Mouse (Mus musculus) forebrain, embryonic 15.5 days (tissue): ENCODE results near the gene Mndal. TPM values are rescaled to one million over a fixed set of nuclear protein-coding genes. Genes with fewer than 3 reads are reported as not detected.
"Not testable (repeated sequence)": the region's sequence is repeated elsewhere in the genome, so short reads cannot be mapped to it uniquely, and the experiment has no call there.

Experiments used
- ATAC-seq: fragments of 200-750 bp; cut with Nextera tagmentation; replicated peaks from 2 replicates; pipeline ENCODE4 v1.8.0; 2017; ENCODE audit warnings: mild to moderate bottlenecking, moderate TSS enrichment, moderate library complexity
- H3K27ac ChIP-seq: fragments of 300-500 bp; sonication (generic); replicated peaks from 2 replicates; pipeline ENCODE4 v1.5.1; 2015; ENCODE audit warnings: mild to moderate bottlenecking, inconsistent platforms
- H3K27me3 ChIP-seq: fragments of 300-500 bp; sonication (generic); 2 replicates; pipeline ENCODE4 v1.6.1; 2015; ENCODE audit warnings: inconsistent platforms
- H3K36me3 ChIP-seq: fragments of 300-500 bp; sonication (generic); 2 replicates; pipeline ENCODE4 v1.6.1; 2015; ENCODE audit warnings: mild to moderate bottlenecking, inconsistent platforms
- H3K4me1 ChIP-seq: fragments of 300-500 bp; sonication (generic); 2 replicates; pipeline ENCODE4 v1.6.1; 2015; ENCODE audit warnings: inconsistent platforms
- H3K4me2 ChIP-seq: fragments of 300-500 bp; sonication (generic); replicated peaks from 2 replicates; pipeline ENCODE4 v1.6.1; 2015; ENCODE audit warnings: mild to moderate bottlenecking, inconsistent platforms
- H3K4me3 ChIP-seq: fragments of 300-500 bp; sonication (generic); 2 replicates; pipeline ENCODE4 v1.5.1; 2015; ENCODE audit warnings: mild to moderate bottlenecking, inconsistent platforms
- H3K9ac ChIP-seq: fragments of 300-500 bp; sonication (generic); replicated peaks from 2 replicates; pipeline ENCODE4 v1.6.1; 2015; ENCODE audit warnings: mild to moderate bottlenecking, inconsistent platforms
- H3K9me3 ChIP-seq: fragments of 300-500 bp; sonication (generic); 2 replicates; pipeline ENCODE4 v1.6.1; 2016; ENCODE audit warnings: inconsistent platforms
- WGBS: fragments of 180-500 bp; shearing (Covaris S2); methylation state at CpG from one replicate; pipeline ENCODE4 v1.1.7; 2015; ENCODE audit warnings: mixed read lengths; 5-methylcytosine and 5-hydroxymethylcytosine counted together
- polyA plus RNA-seq: library from polyadenylated mRNA; unstranded; fragments of >200 nt; fragmentation: Nextera tagmentation; extraction: Ambion mirVana; gene quantifications from 2 replicates; pipeline ENCODE4 v1.2.1, GENCODE M21; 2015

Mndal gene
- 2.4 and 3.5 TPM in 2 replicates for polyA plus RNA-seq

DNA sequence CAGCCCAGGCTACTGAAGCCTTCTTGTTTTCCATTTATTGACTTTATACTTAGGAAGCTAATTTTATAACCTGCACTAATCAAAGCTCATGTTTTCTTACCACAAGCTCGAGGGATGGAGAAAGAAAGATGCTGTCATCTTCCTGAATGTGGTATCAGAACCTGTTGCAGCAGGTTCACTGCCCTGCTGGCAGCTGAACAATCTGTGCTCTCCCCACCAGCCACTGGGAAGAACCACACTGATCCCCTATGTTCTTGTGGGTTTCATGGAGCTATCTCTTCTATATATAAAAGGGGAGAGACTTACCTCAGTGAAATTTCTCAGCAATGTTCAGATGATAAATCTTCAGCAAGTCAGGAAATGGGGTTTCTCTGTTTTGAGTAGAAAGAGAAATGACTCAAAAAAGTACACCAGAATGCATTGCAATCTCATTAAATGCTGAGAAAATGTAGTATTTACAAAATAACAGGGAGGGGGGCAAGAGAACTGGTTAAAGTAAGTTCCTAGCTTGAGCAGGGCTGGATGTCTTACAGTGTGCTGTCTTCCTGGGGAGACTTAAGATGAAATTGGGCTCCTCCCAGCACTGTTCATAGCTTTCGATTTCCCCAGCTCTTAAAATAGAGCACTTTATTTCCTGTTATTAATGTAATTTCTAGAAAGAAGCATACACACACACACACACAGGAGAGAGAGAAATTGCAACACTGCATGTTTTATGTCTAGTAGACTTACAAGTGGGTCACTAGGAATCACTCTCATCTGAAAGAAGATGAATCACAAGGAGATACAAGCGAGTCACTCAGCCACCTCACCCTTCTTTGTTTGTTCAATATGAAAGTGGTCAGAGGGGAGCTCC, at the start of gene Mndal, which contains the start of gene Ifi203:
Gene Mndal, minus strand, starts transcription at position 568 of the 856 bp plus-strand sequence.
Gene Ifi203, minus strand, starts transcription at position 749 of the 856 bp plus-strand sequence.
- H3K36me3 ChIP-seq, ATAC-seq, H3K9me3 ChIP-seq, H3K4me2 ChIP-seq, H3K9ac ChIP-seq, H3K27ac ChIP-seq, H3K4me3 ChIP-seq, H3K4me1 ChIP-seq, H3K27me3 ChIP-seq: not testable (repeated sequence)
- 71% methylated on average over 3 of the region's 3 CpGs for WGBS

DNA sequence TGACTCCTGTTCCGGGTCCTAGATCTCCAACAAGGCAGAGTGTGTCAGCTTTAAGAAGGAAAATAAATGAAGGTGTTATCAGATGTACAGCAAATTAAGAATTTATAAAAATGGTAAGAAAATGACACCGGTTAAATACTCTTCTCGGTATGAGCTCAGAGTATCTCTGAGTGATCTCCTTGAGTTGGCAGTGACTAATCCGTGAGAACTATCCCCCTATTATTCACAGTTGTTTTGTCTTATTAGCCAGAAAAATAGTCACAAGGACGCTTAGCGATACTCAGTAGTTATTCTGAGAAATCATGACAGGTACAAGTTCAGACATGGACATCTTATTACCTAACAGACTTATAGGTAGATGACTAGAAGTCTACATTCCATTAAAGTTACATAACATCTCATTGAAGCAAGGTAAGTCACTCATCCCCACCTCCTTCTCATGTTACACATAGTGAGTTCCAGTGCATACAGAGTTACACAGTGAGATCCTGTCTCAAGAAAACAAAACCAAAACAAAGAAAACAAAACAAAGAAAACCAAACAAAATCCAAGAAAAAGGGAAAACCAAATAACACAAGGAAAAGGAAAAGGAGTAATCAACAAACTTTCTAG, 40.5 kb upstream of the Mndal start, which contains the start of gene Ifi202b:
Gene Ifi202b, minus strand, starts transcription at position 51 of the 612 bp plus-strand sequence.
- not testable (repeated sequence) for H3K4me3 ChIP-seq, H3K4me1 ChIP-seq, H3K27me3 ChIP-seq, H3K27ac ChIP-seq, H3K9ac ChIP-seq, H3K36me3 ChIP-seq, H3K9me3 ChIP-seq, H3K4me2 ChIP-seq, ATAC-seq
- 89% methylated on average over 6 of the region's 6 CpGs for WGBS

DNA sequence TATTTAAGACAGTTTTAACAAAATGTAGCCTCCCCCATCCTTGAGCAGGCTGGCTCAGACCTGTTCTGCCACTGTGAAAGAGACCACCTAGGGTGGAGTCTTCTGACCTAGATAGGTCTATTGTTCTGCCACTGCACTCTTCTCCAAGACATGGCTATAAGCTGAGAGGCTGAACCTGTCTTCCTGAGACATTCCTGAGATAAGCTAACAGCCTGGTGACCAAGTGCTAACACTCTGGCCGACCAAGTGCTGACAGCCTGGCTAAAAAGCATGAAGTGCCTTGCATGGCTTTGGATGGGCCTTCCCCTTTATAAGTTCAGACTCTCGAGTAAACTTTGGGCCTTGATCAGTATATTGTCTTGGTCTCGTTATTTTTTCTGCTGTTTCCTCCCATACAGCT, 38.7 kb upstream of the Mndal start:
- not testable (repeated sequence) for H3K36me3 ChIP-seq, ATAC-seq, H3K4me3 ChIP-seq, H3K27me3 ChIP-seq, H3K9ac ChIP-seq, H3K4me2 ChIP-seq, H3K4me1 ChIP-seq, H3K9me3 ChIP-seq, H3K27ac ChIP-seq
- 57% methylated on average over 3 of the region's 3 CpGs for WGBS

DNA sequence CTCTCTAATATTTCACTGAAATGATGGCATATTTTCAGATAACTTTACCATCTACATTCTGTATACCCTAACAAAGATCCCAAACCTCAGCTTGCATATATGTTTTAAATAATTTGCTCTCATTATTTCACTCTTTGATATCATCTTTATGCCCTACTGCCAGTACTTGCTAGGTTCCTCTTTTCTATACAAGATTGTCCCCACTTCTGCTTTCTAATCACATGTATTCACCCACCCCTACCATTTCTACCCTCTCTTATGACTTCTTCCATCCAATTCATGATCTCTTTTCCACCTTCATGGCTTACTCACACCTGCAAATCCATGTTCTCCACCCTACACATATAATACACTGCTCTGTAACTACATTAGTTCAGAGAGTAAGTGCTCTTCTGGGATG, 35.3 kb upstream of the Mndal start:
- Histone ChIP-seq H3K27me3 (no peaks in the 10 kb centered on the region), H3K9me3 (no peaks in the 10 kb centered on the region), H3K4me1 (no peaks in the 10 kb centered on the region), H3K27ac (no peak overlapping the region), H3K4me2 (no peak overlapping the region), H3K36me3 (no peaks in the 10 kb centered on the region), H3K9ac (no peak overlapping the region), H3K4me3 (no peak overlapping the region)
- ATAC-seq: no peak

DNA sequence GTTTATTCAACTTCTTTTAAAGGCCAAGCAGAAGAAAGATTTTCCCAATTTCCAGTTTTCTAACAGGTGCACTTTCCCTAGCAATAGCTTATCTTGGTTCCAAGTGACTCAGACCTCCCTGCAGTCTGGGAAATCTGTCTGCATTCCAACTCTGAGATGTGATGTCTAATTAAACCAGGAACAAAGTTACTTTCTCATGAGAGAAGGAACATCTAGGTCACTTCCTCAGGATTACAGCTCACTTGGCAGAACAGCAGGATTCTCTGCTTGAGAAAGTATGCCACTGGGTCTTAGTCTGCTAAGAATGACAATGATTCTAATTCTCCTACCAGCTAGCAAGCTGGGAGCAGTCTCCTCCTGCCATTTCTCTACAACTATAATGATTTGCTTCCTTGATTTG, 30.8 kb upstream of the Mndal start:
- Histone ChIP-seq H3K4me2 (no peak overlapping the region), H3K4me1 (no peaks in the 10 kb centered on the region), H3K4me3 (no peak overlapping the region), H3K36me3 (no peaks in the 10 kb centered on the region), H3K9ac (no peak overlapping the region), H3K27me3 (no peaks in the 10 kb centered on the region), H3K9me3 (no peaks in the 10 kb centered on the region), H3K27ac (no peak overlapping the region)
- no peak for ATAC-seq

DNA sequence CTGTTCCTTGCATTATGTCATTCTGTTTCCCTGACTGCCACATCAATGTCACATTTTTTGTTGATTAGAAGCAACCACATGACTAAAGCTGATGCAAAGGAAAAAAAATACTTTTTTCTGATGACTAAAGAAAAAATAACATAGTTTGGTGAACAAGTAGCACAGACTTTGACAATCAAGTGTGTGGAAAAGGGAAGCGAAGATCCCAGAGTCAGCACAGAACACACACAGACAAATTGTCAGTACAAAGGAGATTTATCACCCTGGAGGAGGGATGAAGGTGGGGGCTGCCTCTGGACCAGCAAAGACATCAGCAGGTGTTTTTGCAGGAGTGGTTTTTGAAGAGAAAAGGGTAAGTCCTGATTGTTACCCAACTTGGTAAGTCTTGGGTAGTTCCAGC, 19.2 kb upstream of the Mndal start:
- H3K4me3 ChIP-seq, H3K9ac ChIP-seq, H3K4me2 ChIP-seq, H3K9me3 ChIP-seq, H3K27ac ChIP-seq, H3K4me1 ChIP-seq, H3K36me3 ChIP-seq, H3K27me3 ChIP-seq, ATAC-seq: not testable (repeated sequence)
- 89% methylated on average over 1 of the region's 1 CpGs for WGBS

DNA sequence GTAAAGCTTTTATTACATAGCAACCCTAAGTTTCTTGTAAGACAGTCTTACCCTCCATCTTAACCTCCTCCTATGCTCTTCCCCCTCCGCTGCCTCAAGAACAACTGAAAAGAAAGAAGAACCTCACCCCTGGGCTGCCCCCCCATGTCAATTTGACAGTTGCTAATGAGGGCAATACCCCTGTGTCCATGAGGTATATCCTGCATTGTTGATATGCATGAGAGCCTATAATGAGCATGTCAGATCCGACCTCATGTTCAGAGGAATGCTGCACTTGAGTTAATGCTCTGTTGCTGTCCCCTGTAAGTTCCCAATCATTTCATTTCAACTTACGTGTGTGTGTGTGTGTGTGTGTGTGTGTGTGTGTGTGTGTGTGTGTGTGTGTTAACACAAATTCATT, 17.7 kb upstream of the Mndal start:
- ATAC-seq: not testable (repeated sequence)

DNA sequence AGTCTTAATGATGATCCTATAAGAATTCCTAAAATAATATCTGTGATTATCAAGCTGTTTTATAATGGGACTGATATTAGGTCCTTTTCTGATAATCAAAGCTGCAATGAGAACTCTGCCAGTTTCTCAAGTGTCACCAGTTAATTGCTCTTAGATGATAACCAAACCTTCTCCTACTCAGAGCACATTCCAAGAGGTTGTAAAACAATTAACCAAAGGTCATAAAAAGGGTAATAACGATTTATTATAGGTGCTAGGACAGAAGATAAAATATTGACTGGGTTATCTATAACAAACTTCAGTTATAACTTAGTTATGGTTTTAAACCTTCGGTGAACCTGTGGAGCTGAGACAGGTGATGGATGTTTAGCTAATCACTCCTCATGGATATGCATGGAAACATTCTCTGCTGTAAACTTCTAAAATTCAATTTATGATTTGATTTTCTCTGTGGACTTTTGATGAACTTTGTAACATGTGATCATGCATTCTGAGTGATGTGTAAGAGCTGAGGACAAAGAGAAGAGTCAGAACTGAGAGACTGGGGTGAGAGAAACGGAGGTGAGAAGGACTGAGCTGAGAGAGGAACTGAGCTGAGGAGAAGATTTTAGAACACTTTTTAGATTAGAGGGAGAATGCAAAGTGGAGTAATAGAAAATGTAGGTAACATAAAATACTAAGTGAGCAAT, 13.7 kb upstream of the Mndal start:
- H3K27me3 ChIP-seq, H3K9me3 ChIP-seq, H3K27ac ChIP-seq, H3K4me3 ChIP-seq, ATAC-seq, H3K36me3 ChIP-seq, H3K4me2 ChIP-seq, H3K9ac ChIP-seq, H3K4me1 ChIP-seq: not testable (repeated sequence)
- 82% methylated on average over 3 of the region's 3 CpGs for WGBS

More for the DNA sequence above, 17.7 kb upstream of the Mndal start:
- H3K27ac ChIP-seq, H3K9ac ChIP-seq, H3K36me3 ChIP-seq, H3K4me2 ChIP-seq, H3K9me3 ChIP-seq, H3K27me3 ChIP-seq, H3K4me1 ChIP-seq, H3K4me3 ChIP-seq: not testable (repeated sequence)
- 53% methylated on average over 3 of the region's 3 CpGs for WGBS

DNA sequence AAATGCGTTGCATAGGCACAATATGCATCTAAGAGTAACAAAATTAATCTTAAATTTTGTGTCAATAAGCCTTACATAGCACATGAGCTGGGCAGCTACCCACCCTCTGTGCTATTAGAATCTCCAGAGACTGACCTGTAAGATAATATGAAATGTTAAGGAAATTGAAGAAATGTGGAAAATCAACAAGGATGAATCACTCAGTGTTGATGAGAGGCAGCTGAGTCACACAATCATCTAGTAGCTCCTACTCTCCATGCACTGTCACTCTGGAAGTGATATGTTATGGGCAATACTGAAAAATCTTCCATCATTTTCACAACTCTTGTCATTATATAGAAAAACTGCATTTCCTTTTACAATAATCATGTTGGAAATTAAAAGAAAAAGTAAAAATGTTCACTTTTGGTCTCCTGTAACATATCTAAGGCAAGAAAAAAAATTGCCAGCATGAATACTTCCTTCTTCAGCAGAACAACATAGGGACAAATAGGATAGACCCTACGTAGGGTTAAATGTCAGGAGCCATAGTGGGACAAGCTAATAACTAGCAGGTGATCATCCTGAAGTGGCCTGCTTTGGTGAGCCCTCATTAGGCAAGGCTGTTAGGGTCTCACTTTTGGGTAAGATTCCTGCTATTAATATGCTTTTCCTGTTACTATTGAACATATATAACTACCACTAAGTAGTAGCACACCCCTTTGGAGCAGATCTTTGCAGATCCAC, 12.9 kb upstream of the Mndal start:
- Histone ChIP-seq H3K9ac (no peak overlapping the region), H3K27me3 (no peaks in the 10 kb centered on the region), H3K4me2 (no peak overlapping the region), H3K27ac (no peak overlapping the region), H3K4me1 (no peaks in the 10 kb centered on the region), H3K4me3 (no peak overlapping the region), H3K9me3 (no peaks in the 10 kb centered on the region), H3K36me3 (no peaks in the 10 kb centered on the region)
- 93% methylated on average over 2 of the region's 2 CpGs for WGBS
- no peak for ATAC-seq

DNA sequence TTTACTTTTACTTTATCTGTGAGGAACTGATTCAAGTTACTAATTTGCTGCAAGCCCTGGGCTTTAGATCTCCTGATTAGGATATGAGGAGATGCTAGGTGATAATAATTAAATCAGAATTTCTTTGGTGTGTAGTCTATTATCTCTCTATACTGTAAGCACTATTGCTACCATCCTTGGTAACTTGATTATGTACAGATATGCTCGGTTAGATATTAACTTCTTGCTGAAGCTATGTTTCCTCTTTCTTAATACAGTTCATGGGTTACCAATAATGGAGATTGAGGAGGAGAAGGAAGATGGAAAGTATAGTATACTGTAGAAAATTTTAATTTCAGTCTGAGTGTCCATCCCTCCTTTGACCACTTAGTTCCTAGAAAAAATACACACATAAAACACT, 11.3 kb upstream of the Mndal start:
- no peak overlapping the region for H3K9ac ChIP-seq
- H3K9me3 ChIP-seq: no peaks in the 10 kb centered on the region
- no peaks in the 10 kb centered on the region for H3K27me3 ChIP-seq
- WGBS: 86% methylated on average over 1 of the region's 1 CpGs
- no peak for ATAC-seq
- H3K27ac ChIP-seq: no peak overlapping the region
- no peaks in the 10 kb centered on the region for H3K36me3 ChIP-seq
- no peak overlapping the region for H3K4me2 ChIP-seq
- no peaks in the 10 kb centered on the region for H3K4me1 ChIP-seq
- H3K4me3 ChIP-seq: no peak overlapping the region

DNA sequence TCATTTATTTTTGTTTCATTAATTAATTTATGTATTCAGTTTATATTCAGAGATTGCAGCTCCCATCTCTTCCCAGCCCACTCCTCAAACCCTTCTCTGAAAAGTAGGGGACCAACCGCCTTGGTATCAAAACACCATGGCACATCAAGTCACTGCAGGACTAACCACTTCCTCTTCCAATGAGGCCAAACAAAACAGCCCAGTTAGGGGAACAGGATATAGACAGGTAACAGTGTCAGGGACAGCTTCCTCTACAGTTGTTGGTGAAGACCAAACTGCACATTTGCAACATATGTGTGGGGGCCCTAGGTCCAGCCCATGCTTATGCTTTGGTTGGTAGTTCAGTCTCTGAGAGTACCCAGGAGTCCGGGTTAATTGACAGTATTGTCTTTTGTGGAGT, 6.8 kb upstream of the Mndal start:
- not testable (repeated sequence) for ATAC-seq, H3K9me3 ChIP-seq, H3K9ac ChIP-seq, H3K4me1 ChIP-seq, H3K27me3 ChIP-seq, H3K36me3 ChIP-seq, H3K4me2 ChIP-seq, H3K27ac ChIP-seq, H3K4me3 ChIP-seq
- 94% methylated on average over 2 of the region's 2 CpGs for WGBS

DNA sequence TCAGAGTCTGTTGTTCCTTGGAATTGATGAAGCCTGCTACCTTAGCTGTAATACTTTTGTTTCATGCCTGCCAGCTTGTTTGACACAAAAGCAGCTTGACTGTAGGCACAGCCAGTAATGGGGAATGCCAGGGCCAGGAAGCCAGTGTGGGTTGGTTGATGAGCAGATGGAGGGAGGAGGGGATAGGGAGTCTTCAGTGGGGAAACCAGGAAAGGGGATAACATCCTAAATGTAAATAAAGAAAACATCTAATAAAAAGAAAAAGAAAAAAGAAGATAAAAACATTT, 432 bp upstream of the Mndal start:
- H3K9me3 ChIP-seq, H3K36me3 ChIP-seq, H3K27ac ChIP-seq, H3K4me3 ChIP-seq, H3K4me2 ChIP-seq, H3K9ac ChIP-seq, H3K4me1 ChIP-seq, H3K27me3 ChIP-seq: not testable (repeated sequence)
- 0 out of 2 replicates have a peak, but pooled peaks have one; percentile 48 for ATAC-seq
